Mouse (Mus musculus) neural tube, embryonic 14.5 days (tissue): ENCODE results near the gene Psg16. TPM values are rescaled to one million over a fixed set of nuclear protein-coding genes. Genes with fewer than 3 reads are reported as not detected.

Source experiments
- ATAC-seq: fragments of 200-750 bp; cut with Nextera tagmentation; 2 replicates; pipeline ENCODE4 v1.8.0; 2017; ENCODE audit warnings: low read depth, mild to moderate bottlenecking, moderate TSS enrichment, moderate library complexity
- H3K27ac ChIP-seq: fragments of 300-500 bp; sonication (generic); 2 replicates; pipeline ENCODE4 v1.5.1; 2014; ENCODE audit warnings: low read depth, mild to moderate bottlenecking, control low read depth, low read length, moderate library complexity, mixed read lengths
- H3K27me3 ChIP-seq: fragments of 300-500 bp; sonication (generic); 2 replicates; pipeline ENCODE4 v1.6.1; 2014; ENCODE audit warnings: low read length; ENCODE audit not compliant: control insufficient read depth, insufficient read depth
- H3K36me3 ChIP-seq: fragments of 300-500 bp; sonication (generic); 2 replicates; pipeline ENCODE4 v1.6.1; 2014; ENCODE audit warnings: low read length, mixed read lengths; ENCODE audit not compliant: control insufficient read depth, insufficient read depth
- H3K4me1 ChIP-seq: fragments of 300-500 bp; sonication (generic); 2 replicates; pipeline ENCODE4 v1.6.1; 2014; ENCODE audit warnings: low read length; ENCODE audit not compliant: control insufficient read depth, insufficient read depth
- H3K4me2 ChIP-seq: fragments of 300-500 bp; sonication (generic); 2 replicates; pipeline ENCODE4 v1.6.1; 2014; ENCODE audit warnings: mild to moderate bottlenecking, low read depth, low read length, control low read depth
- H3K4me3 ChIP-seq: fragments of 300-500 bp; sonication (generic); 2 replicates; pipeline ENCODE4 v1.5.1; 2014; ENCODE audit warnings: low read depth, low read length, control low read depth, mixed read lengths
- H3K9ac ChIP-seq: fragments of 300-500 bp; sonication (generic); replicated peaks from 2 replicates; pipeline ENCODE4 v1.6.1; 2014; ENCODE audit warnings: low read depth, mild to moderate bottlenecking, control low read depth, low read length, mixed read lengths
- H3K9me3 ChIP-seq: fragments of 300-500 bp; sonication (generic); 2 replicates; pipeline ENCODE4 v1.6.1; 2016; ENCODE audit warnings: low read length; ENCODE audit not compliant: control insufficient read depth
- WGBS: fragments of 180-500 bp; shearing (Covaris S2); extraction: QIAGEN DNeasy Blood & Tissue Kit; methylation state at CpG from one replicate; pipeline ENCODE4 v1.1.7; 2014; 5-methylcytosine and 5-hydroxymethylcytosine counted together
- polyA plus RNA-seq: library from polyadenylated mRNA; unstranded; fragments of >200 nt; fragmentation: Nextera tagmentation; extraction: Ambion mirVana; gene quantifications from 2 replicates; pipeline ENCODE4 v1.2.1, GENCODE M21; 2014

The Psg16 gene
- polyA plus RNA-seq, 1 experiment from 2014 or later: 4.0 TPM

GRCm38 (mm10) chr7:17149931-17150330, 76.1 kb downstream of the Psg16 start, which contains the start of gene Ceacam3:
Gene Ceacam3, plus strand, starts transcription at chr7:17150282.
- Histone ChIP-seq H3K36me3 (no peaks in the 10 kb centered on the region), H3K27me3 (no peaks in the 10 kb centered on the region), H3K4me1 (no peaks in the 10 kb centered on the region), H3K9ac (no peak within 1 kb of the TSS), H3K4me2 (no peak within 1 kb of the TSS), H3K27ac (no peak within 1 kb of the TSS), H3K9me3 (no peaks in the 10 kb centered on the region), H3K4me3 (no peak within 1 kb of the TSS)
- 89% methylated on average over 2 of the region's 2 CpGs for WGBS
- no peak for ATAC-seq

- peaks cover 3% of the 10 kb centered on the region; the same call in 1 of the 2 replicates for H3K9me3 ChIP-seq
- H3K27me3 ChIP-seq: no peaks in the 10 kb centered on the region
- H3K4me3 ChIP-seq: no peak overlapping the region
- H3K4me2 ChIP-seq: no peak overlapping the region
- H3K4me1 ChIP-seq: no peaks in the 10 kb centered on the region
- ATAC-seq: no peak
- no peak overlapping the region for H3K27ac ChIP-seq
- H3K9ac ChIP-seq: no peak overlapping the region
- H3K36me3 ChIP-seq: no peaks in the 10 kb centered on the region
- WGBS: 49% methylated on average over 2 of the region's 2 CpGs
These were observed 81.8 kb downstream of the Psg16 start for GRCm38 (mm10) chr7:17155634-17156033.

DNA sequence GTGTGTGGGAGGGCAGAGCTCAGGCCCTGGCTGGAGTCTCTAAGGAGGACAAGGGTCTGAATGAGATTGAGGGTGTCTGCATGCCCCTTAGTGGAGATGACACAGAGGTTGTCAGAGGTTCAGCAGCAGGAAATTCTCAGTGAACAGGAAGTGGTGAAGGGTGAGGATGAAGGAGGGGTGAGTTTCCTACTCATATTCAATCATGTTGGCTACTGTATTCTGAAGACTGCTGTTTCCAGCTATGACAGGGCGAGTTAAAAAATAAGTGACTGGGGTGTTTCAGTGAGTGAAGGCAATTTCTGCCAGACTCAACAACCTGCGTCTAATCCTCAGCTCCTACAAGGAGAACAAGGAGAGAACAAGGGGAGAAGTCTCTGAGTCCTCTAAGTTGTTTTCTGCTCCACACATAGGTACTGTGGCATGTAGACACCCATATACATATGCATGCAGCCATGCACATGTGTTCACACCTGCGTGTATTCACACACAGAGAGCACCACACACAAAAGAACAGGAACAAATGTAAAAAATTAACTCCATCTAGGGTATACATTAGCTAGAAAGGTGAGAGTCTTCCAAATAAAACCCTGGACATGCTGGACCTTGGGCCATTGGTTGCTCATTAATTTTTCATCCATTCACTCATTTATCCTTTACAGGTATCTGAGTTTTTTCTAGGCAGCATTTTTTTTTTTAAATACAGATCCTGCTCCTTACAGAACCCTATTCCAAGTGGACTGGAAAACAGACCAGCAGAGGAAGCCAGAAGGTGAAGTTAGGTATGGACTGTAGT, 83.2 kb downstream of the Psg16 start:
- Histone ChIP-seq H3K36me3 (no peaks in the 10 kb centered on the region), H3K4me1 (no peaks in the 10 kb centered on the region), H3K4me3 (no peak overlapping the region), H3K4me2 (no peak overlapping the region), H3K27me3 (no peaks in the 10 kb centered on the region), H3K9me3 (peaks cover 3% of the 10 kb centered on the region; the same call in 1 of the 2 replicates), H3K27ac (no peak overlapping the region), H3K9ac (no peak overlapping the region)
- 81% methylated on average over 3 of the region's 3 CpGs for WGBS
- ATAC-seq: no peak

DNA sequence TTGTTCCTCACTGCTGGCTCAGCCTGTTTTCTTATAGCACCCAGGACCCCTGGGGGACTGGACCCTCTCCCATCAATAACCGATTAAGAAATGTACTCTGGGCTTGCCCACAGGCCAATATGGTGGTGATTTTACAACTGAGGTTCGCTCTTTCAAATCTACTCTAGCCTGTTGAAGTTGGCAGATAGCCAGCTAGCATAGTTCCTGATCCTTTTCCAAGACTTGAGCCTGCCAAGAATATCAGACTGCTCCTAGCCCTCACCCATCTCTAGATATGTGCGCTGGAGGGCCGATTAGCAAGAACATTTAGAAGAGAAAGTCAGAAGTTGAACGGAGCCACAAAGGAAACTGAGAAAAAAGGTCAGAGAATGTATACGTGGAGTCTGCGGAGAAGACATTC, 85.2 kb downstream of the Psg16 start:
- Histone ChIP-seq H3K27me3 (no peaks in the 10 kb centered on the region), H3K4me1 (no peaks in the 10 kb centered on the region), H3K27ac (no peak overlapping the region), H3K4me3 (no peak overlapping the region), H3K4me2 (no peak overlapping the region), H3K36me3 (no peaks in the 10 kb centered on the region), H3K9ac (no peak overlapping the region), H3K9me3 (peaks cover 3% of the 10 kb centered on the region; the same call in 1 of the 2 replicates)
- 87% methylated on average over 7 of the region's 7 CpGs for WGBS
- ATAC-seq: no peak

DNA sequence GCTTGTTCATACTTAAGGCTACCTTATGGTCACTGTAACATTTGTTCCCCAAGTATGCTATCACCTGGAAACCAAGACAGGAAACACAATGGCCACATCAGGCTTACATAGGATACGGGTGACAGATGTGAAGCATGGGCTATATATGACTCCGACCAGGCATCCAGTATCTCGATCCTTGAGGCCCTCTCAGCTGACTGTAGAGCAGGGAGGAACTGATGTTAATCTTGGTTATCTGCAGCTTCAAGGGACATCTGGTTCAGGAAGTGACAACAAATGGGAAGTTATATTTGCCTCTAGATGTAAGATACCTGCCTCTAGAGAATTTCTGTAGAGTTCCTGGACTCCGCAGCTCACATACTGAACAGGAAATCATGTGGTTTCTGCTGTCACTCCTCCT, 98.0 kb downstream of the Psg16 start:
- H3K4me1 ChIP-seq: no peaks in the 10 kb centered on the region
- no peaks in the 10 kb centered on the region for H3K36me3 ChIP-seq
- ATAC-seq: no peak
- no peak overlapping the region for H3K9ac ChIP-seq
- no peaks in the 10 kb centered on the region for H3K9me3 ChIP-seq
- H3K4me3 ChIP-seq: no peak overlapping the region
- no peaks in the 10 kb centered on the region for H3K27me3 ChIP-seq
- H3K4me2 ChIP-seq: no peak overlapping the region
- WGBS: 93% methylated on average over 4 of the region's 4 CpGs
- no peak overlapping the region for H3K27ac ChIP-seq

Other genes starting within 250 kb of the Psg16 start
- gene Prkd2, start 231.1 kb upstream of the Psg16 start, polyA plus RNA-seq: 4.5 and 7.4 TPM in 2 replicates
- 5.8 and 6.1 TPM in 2 replicates for gene Dact3, start 198.7 kb upstream of the Psg16 start, polyA plus RNA-seq
- gene Gng8, start 182.3 kb upstream of the Psg16 start, polyA plus RNA-seq: 0.39 and 9.8 TPM in 2 replicates
- 1.2 TPM in 1 of 2 replicates, not detected in the other for gene Ptgir, start 167.6 kb upstream of the Psg16 start, polyA plus RNA-seq
- gene Calm3, start 149.9 kb upstream of the Psg16 start, polyA plus RNA-seq: 412 and 503 TPM in 2 replicates
- gene Pnmal2, start 129.4 kb upstream of the Psg16 start, polyA plus RNA-seq: 68.1 and 92.1 TPM in 2 replicates
- 60.1 and 60.7 TPM in 2 replicates for gene Pnmal1, start 114.4 kb upstream of the Psg16 start, polyA plus RNA-seq
- gene Gm42372, start 91.0 kb upstream of the Psg16 start, polyA plus RNA-seq: 7.4 and 10.1 TPM in 2 replicates
- gene Ccdc8, start 81.3 kb upstream of the Psg16 start, polyA plus RNA-seq: 2.3 and 5.6 TPM in 2 replicates
- gene Ppp5c, start 46.1 kb upstream of the Psg16 start, polyA plus RNA-seq: 121 TPM in 2 replicates
- 2.7 and 4.4 TPM in 2 replicates for gene Hif3a, start 11.6 kb upstream of the Psg16 start, polyA plus RNA-seq
- gene Ceacam3, start 76.2 kb downstream of the Psg16 start, polyA plus RNA-seq: not detected in 2 replicates
- not detected in 2 replicates for gene Psg29, start 129.4 kb downstream of the Psg16 start, polyA plus RNA-seq